Mouse (Mus musculus): ENCODE results near the gene Lrrc4.

The Lrrc4 gene

GRCm38 (mm10) chr6:28762132-28762775 is 69.3 kb downstream of the Lrrc4 start:
- no peak for DNase-seq

- no peak for DNase-seq
These were observed 69.8 kb downstream of the Lrrc4 start for GRCm38 (mm10) chr6:28761728-28762127.

- DNase-seq: no peak
These were observed 73.3 kb downstream of the Lrrc4 start for GRCm38 (mm10) chr6:28758293-28758692.

GRCm38 (mm10) chr6:28756306-28757018 is 75.1 kb downstream of the Lrrc4 start:
- DNase-seq: peak; percentile 87

GRCm38 (mm10) chr6:28754127-28754898 is 77.2 kb downstream of the Lrrc4 start:
- DNase-seq: no peak

GRCm38 (mm10) chr6:28753681-28754080 is 77.9 kb downstream of the Lrrc4 start:
- no peak for DNase-seq

GRCm38 (mm10) chr6:28753217-28753616 is 78.3 kb downstream of the Lrrc4 start:
- DNase-seq: no peak

- DNase-seq: no peak
These were observed 80.4 kb downstream of the Lrrc4 start for GRCm38 (mm10) chr6:28751186-28751585.

GRCm38 (mm10) chr6:28749224-28749623 is 82.3 kb downstream of the Lrrc4 start:
- no peak for DNase-seq

GRCm38 (mm10) chr6:28747931-28748670 is 83.4 kb downstream of the Lrrc4 start:
- no peak for DNase-seq

GRCm38 (mm10) chr6:28747025-28747424 is 84.5 kb downstream of the Lrrc4 start:
- DNase-seq: no peak

- no peak for DNase-seq
These were observed 85.7 kb downstream of the Lrrc4 start for GRCm38 (mm10) chr6:28745864-28746263.

GRCm38 (mm10) chr6:28743586-28743985 is 88.0 kb downstream of the Lrrc4 start:
- peak; percentile 48 for DNase-seq

GRCm38 (mm10) chr6:28737601-28738000 is 93.9 kb downstream of the Lrrc4 start:
- DNase-seq: no peak

- DNase-seq: no peak
These were observed 94.9 kb downstream of the Lrrc4 start for GRCm38 (mm10) chr6:28736665-28737064.

GRCm38 (mm10) chr6:28735116-28735515 is 96.4 kb downstream of the Lrrc4 start:
- DNase-seq: no peak

GRCm38 (mm10) chr6:28733884-28734647 is 97.5 kb downstream of the Lrrc4 start:
- DNase-seq: no peak

- DNase-seq: no peak
These were observed 100.3 kb downstream of the Lrrc4 start for GRCm38 (mm10) chr6:28731246-28731645.

- no peak for DNase-seq
These were observed 101.9 kb downstream of the Lrrc4 start for GRCm38 (mm10) chr6:28729649-28730048.

GRCm38 (mm10) chr6:28729236-28729635 is 102.3 kb downstream of the Lrrc4 start:
- DNase-seq: peak; percentile 64

GRCm38 (mm10) chr6:28724776-28725175 is 106.8 kb downstream of the Lrrc4 start:
- DNase-seq: no peak

GRCm38 (mm10) chr6:28723059-28723458 is 108.5 kb downstream of the Lrrc4 start:
- no peak for DNase-seq
